Mouse (Mus musculus) liver, embryonic 14.5 days (tissue): ENCODE results near the gene Pmepa1. TPM values are rescaled to one million over a fixed set of nuclear protein-coding genes. Genes with fewer than 3 reads are reported as not detected.

Experiments
- ATAC-seq: fragments of 200-750 bp; cut with Nextera tagmentation; 2 replicates; pipeline ENCODE4 v1.8.0; 2017; ENCODE audit warnings: moderate number of reproducible peaks, mild to moderate bottlenecking, moderate library complexity; ENCODE audit not compliant: insufficient read depth
- DNase-seq, 3 experiments: peaks; one replicate each; pipeline ENCODE4 v3.0.0-alpha.2; 2012 to 2013; ENCODE audit warnings: low read depth in 3 of 3, low spot score in 3 of 3
- H3K27ac ChIP-seq: fragments of 300-500 bp; sonication (generic); 2 replicates; pipeline ENCODE4 v1.5.1; 2014; ENCODE audit warnings: moderate library complexity, mild to moderate bottlenecking, control low read depth, inconsistent platforms
- H3K27me3 ChIP-seq: fragments of 300-500 bp; sonication (generic); 2 replicates; pipeline ENCODE4 v1.6.1; 2014; ENCODE audit warnings: mild to moderate bottlenecking, low read length, moderate library complexity; ENCODE audit not compliant: control insufficient read depth, insufficient read depth
- H3K36me3 ChIP-seq: fragments of 300-500 bp; sonication (generic); replicated peaks from 2 replicates; pipeline ENCODE4 v1.6.1; 2014; ENCODE audit warnings: low read depth; ENCODE audit not compliant: control insufficient read depth, insufficient read depth
- H3K4me1 ChIP-seq, 2 experiments: fragments of 200-500 bp in 1 of 2; fragments of 300-500 bp in 1 of 2; sonication (generic) in 1 of 2; replicated peaks; 2 replicates each; pipeline ENCODE4 v1.6.1; 2012 to 2014; ENCODE audit warnings: antibody characterized with exemption in 1 of 2, inconsistent platforms in 1 of 2, low read length in 1 of 2; ENCODE audit not compliant: control insufficient read depth in 2 of 2, insufficient read depth in 2 of 2
- H3K4me2 ChIP-seq: fragments of 300-500 bp; sonication (generic); 2 replicates; pipeline ENCODE4 v1.6.1; 2014; ENCODE audit warnings: low read depth, mild to moderate bottlenecking, control low read depth, moderate library complexity
- H3K4me3 ChIP-seq, 2 experiments: fragments of 200-500 bp in 1 of 2; fragments of 300-500 bp in 1 of 2; sonication (generic) in 1 of 2; 2 replicates each; pipeline ENCODE4 v1.5.1; 2012 to 2014; ENCODE audit warnings: low read depth in 2 of 2, low read length in 2 of 2, mild to moderate bottlenecking in 2 of 2, control low read depth in 1 of 2, inconsistent platforms in 1 of 2, moderate library complexity in 1 of 2; ENCODE audit not compliant: insufficient read depth in 1 of 2
- H3K9ac ChIP-seq: fragments of 300-500 bp; sonication (generic); replicated peaks from 2 replicates; pipeline ENCODE4 v1.6.1; 2014; ENCODE audit warnings: mild to moderate bottlenecking, control low read depth, moderate library complexity
- H3K9me3 ChIP-seq: fragments of 300-500 bp; sonication (generic); 2 replicates; pipeline ENCODE4 v1.6.1; 2016; ENCODE audit warnings: low read length, mixed read lengths; ENCODE audit not compliant: control insufficient read depth
- CTCF ChIP-seq: IDR thresholded peaks from 2 replicates; pipeline ENCODE4 v1.5.1; 2016; ENCODE audit warnings: antibody characterized with exemption, low read depth, control low read depth
- EP300 ChIP-seq: IDR thresholded peaks from 2 replicates; pipeline ENCODE4 v1.6.1; 2016; ENCODE audit warnings: antibody characterized with exemption, low read depth
- WGBS: fragments of 180-500 bp; shearing (Covaris S2); extraction: QIAGEN DNeasy Blood & Tissue Kit; methylation state at CpG from one replicate; pipeline ENCODE4 v1.1.7; 2014; ENCODE audit not compliant: insufficient replicate concordance; 5-methylcytosine and 5-hydroxymethylcytosine counted together
- polyA plus RNA-seq, 2 experiments: library from polyadenylated mRNA; depleted of rRNA in 1 of 2; stranded (reverse) in 1 of 2; unstranded in 1 of 2; fragments of >200 nt; fragmentation: Nextera tagmentation in 1 of 2; extraction: Ambion mirVana in 1 of 2; gene quantifications; 2 replicates each; pipeline versions ENCODE4 v1.2.1 to v1.2.3; 2012 to 2014

Pmepa1 gene
- polyA plus RNA-seq, 2 experiments: 0.04 to 0.20 TPM

GRCm38 (mm10) chr2:173235435-173236332, 40.6 kb downstream of the Pmepa1 start:
- Histone ChIP-seq H3K4me1 (no peaks in the 10 kb centered on the region), H3K9me3 (no peaks in the 10 kb centered on the region), H3K36me3 (no peaks in the 10 kb centered on the region), H3K4me2 (no peak overlapping the region), H3K4me3 (no peak overlapping the region), H3K27ac (no peak overlapping the region), H3K27me3 (no peaks in the 10 kb centered on the region), H3K9ac (no peak overlapping the region)
- DNase-seq (no peak), ATAC-seq (no peak)
- 59% methylated on average over 8 of the region's 8 CpGs for WGBS
- no peak for TF ChIP-seq CTCF

- Histone ChIP-seq H3K4me2 (no peak overlapping the region), H3K9ac (no peak overlapping the region), H3K4me3 (no peak overlapping the region), H3K9me3 (no peaks in the 10 kb centered on the region), H3K36me3 (no peaks in the 10 kb centered on the region), H3K27ac (no peak overlapping the region), H3K4me1 (no peaks in the 10 kb centered on the region), H3K27me3 (no peaks in the 10 kb centered on the region)
- TF ChIP-seq EP300 (no peak), CTCF (no peak)
- WGBS: 74% methylated on average over 8 of the region's 8 CpGs
- ATAC-seq: no peak
- no peak for DNase-seq
Measured at GRCm38 (mm10) chr2:173232766-173233099, 43.6 kb downstream of the Pmepa1 start.

GRCm38 (mm10) chr2:173232065-173232765, 44.1 kb downstream of the Pmepa1 start:
- H3K4me3 ChIP-seq: no peak overlapping the region
- H3K9ac ChIP-seq: no peak overlapping the region
- no peaks in the 10 kb centered on the region for H3K36me3 ChIP-seq
- no peak overlapping the region for H3K4me2 ChIP-seq
- 67% methylated on average over 22 of the region's 22 CpGs for WGBS
- H3K4me1 ChIP-seq: no peaks in the 10 kb centered on the region
- H3K9me3 ChIP-seq: no peaks in the 10 kb centered on the region
- DNase-seq (no peak), ATAC-seq (no peak)
- H3K27me3 ChIP-seq: no peaks in the 10 kb centered on the region
- TF ChIP-seq CTCF (no peak), EP300 (no peak)
- no peak overlapping the region for H3K27ac ChIP-seq

GRCm38 (mm10) chr2:173229578-173230224, 46.6 kb downstream of the Pmepa1 start:
- Histone ChIP-seq H3K4me3 (no peak overlapping the region), H3K27ac (no peak overlapping the region), H3K9me3 (no peaks in the 10 kb centered on the region), H3K27me3 (no peaks in the 10 kb centered on the region), H3K4me2 (peak overlapping the region; percentile 15; the same call in 1 of the 2 replicates), H3K4me1 (no peaks in the 10 kb centered on the region), H3K36me3 (no peaks in the 10 kb centered on the region), H3K9ac (no peak overlapping the region)
- TF ChIP-seq CTCF (peak; percentile 96), EP300 (no peak)
- peak; percentile 35 to 57 (median 45) for DNase-seq
- WGBS: 2% methylated on average over 10 of the region's 10 CpGs
- peak; percentile 52 for ATAC-seq

GRCm38 (mm10) chr2:173228567-173228966, 47.8 kb downstream of the Pmepa1 start:
- H3K36me3 ChIP-seq: no peaks in the 10 kb centered on the region
- DNase-seq (no peak), ATAC-seq (no peak)
- H3K9ac ChIP-seq: no peak overlapping the region
- TF ChIP-seq EP300 (no peak), CTCF (no peak)
- H3K9me3 ChIP-seq: no peaks in the 10 kb centered on the region
- no peak overlapping the region for H3K27ac ChIP-seq
- H3K4me3 ChIP-seq: no peak overlapping the region
- H3K4me1 ChIP-seq: no peaks in the 10 kb centered on the region
- no peak overlapping the region for H3K4me2 ChIP-seq
- 76% methylated on average over 8 of the region's 8 CpGs for WGBS
- no peaks in the 10 kb centered on the region for H3K27me3 ChIP-seq
